Mouse (Mus musculus) liver, embryonic 14.5 days (tissue): ENCODE measurements around the gene Gpr84. TPM values are rescaled to one million over a fixed set of nuclear protein-coding genes. Genes with fewer than 3 reads are reported as not detected.

Experiments
- ATAC-seq: fragments of 200-750 bp; cut with Nextera tagmentation; 2 replicates; pipeline ENCODE4 v1.8.0; 2017; ENCODE audit warnings: moderate number of reproducible peaks, mild to moderate bottlenecking, moderate library complexity; ENCODE audit not compliant: insufficient read depth
- DNase-seq, 3 experiments: peaks; one replicate each; pipeline ENCODE4 v3.0.0-alpha.2; 2012 to 2013; ENCODE audit warnings: low read depth in 3 of 3, low spot score in 3 of 3
- H3K27ac ChIP-seq: fragments of 300-500 bp; sonication (generic); 2 replicates; pipeline ENCODE4 v1.5.1; 2014; ENCODE audit warnings: moderate library complexity, mild to moderate bottlenecking, control low read depth, inconsistent platforms
- H3K27me3 ChIP-seq: fragments of 300-500 bp; sonication (generic); 2 replicates; pipeline ENCODE4 v1.6.1; 2014; ENCODE audit warnings: mild to moderate bottlenecking, low read length, moderate library complexity; ENCODE audit not compliant: control insufficient read depth, insufficient read depth
- H3K36me3 ChIP-seq: fragments of 300-500 bp; sonication (generic); replicated peaks from 2 replicates; pipeline ENCODE4 v1.6.1; 2014; ENCODE audit warnings: low read depth; ENCODE audit not compliant: control insufficient read depth, insufficient read depth
- H3K4me1 ChIP-seq, 2 experiments: fragments of 200-500 bp in 1 of 2; fragments of 300-500 bp in 1 of 2; sonication (generic) in 1 of 2; replicated peaks; 2 replicates each; pipeline ENCODE4 v1.6.1; 2012 to 2014; ENCODE audit warnings: antibody characterized with exemption in 1 of 2, inconsistent platforms in 1 of 2, low read length in 1 of 2; ENCODE audit not compliant: control insufficient read depth in 2 of 2, insufficient read depth in 2 of 2
- H3K4me2 ChIP-seq: fragments of 300-500 bp; sonication (generic); 2 replicates; pipeline ENCODE4 v1.6.1; 2014; ENCODE audit warnings: low read depth, mild to moderate bottlenecking, control low read depth, moderate library complexity
- H3K4me3 ChIP-seq, 2 experiments: fragments of 200-500 bp in 1 of 2; fragments of 300-500 bp in 1 of 2; sonication (generic) in 1 of 2; 2 replicates each; pipeline ENCODE4 v1.5.1; 2012 to 2014; ENCODE audit warnings: low read depth in 2 of 2, low read length in 2 of 2, mild to moderate bottlenecking in 2 of 2, control low read depth in 1 of 2, inconsistent platforms in 1 of 2, moderate library complexity in 1 of 2; ENCODE audit not compliant: insufficient read depth in 1 of 2
- H3K9ac ChIP-seq: fragments of 300-500 bp; sonication (generic); replicated peaks from 2 replicates; pipeline ENCODE4 v1.6.1; 2014; ENCODE audit warnings: mild to moderate bottlenecking, control low read depth, moderate library complexity
- H3K9me3 ChIP-seq: fragments of 300-500 bp; sonication (generic); 2 replicates; pipeline ENCODE4 v1.6.1; 2016; ENCODE audit warnings: low read length, mixed read lengths; ENCODE audit not compliant: control insufficient read depth
- CTCF ChIP-seq: IDR thresholded peaks from 2 replicates; pipeline ENCODE4 v1.5.1; 2016; ENCODE audit warnings: antibody characterized with exemption, low read depth, control low read depth
- EP300 ChIP-seq: IDR thresholded peaks from 2 replicates; pipeline ENCODE4 v1.6.1; 2016; ENCODE audit warnings: antibody characterized with exemption, low read depth
- WGBS: fragments of 180-500 bp; shearing (Covaris S2); extraction: QIAGEN DNeasy Blood & Tissue Kit; methylation state at CpG from one replicate; pipeline ENCODE4 v1.1.7; 2014; ENCODE audit not compliant: insufficient replicate concordance; 5-methylcytosine and 5-hydroxymethylcytosine counted together
- microRNA counts: library from miRNA; unstranded; fragments of <30 nt; microRNA quantifications from one replicate; lab custom pipeline; 2016
- microRNA-seq: library from miRNA; unstranded; fragments of <30 nt; microRNA quantifications from one replicate; pipeline ENCODE4, GENCODE M21; 2016
- polyA plus RNA-seq, 2 experiments: library from polyadenylated mRNA; depleted of rRNA in 1 of 2; stranded (reverse) in 1 of 2; unstranded in 1 of 2; fragments of >200 nt; fragmentation: Nextera tagmentation in 1 of 2; extraction: Ambion mirVana in 1 of 2; gene quantifications; 2 replicates each; pipeline versions ENCODE4 v1.2.1 to v1.2.3; 2012 to 2014

The Gpr84 gene
- polyA plus RNA-seq, 2 experiments, result 0.18 to 0.20 TPM

- Histone ChIP-seq H3K36me3 (no peaks in the 10 kb centered on the region), H3K9ac (no peak overlapping the region), H3K27ac (no peak overlapping the region), H3K27me3 (no peaks in the 10 kb centered on the region), H3K4me1 (peaks cover 22 to 28% of the 10 kb centered on the region in 2 experiments), H3K4me2 (no peak overlapping the region), H3K4me3 (no peak overlapping the region), H3K9me3 (no peaks in the 10 kb centered on the region)
- WGBS, result 41% methylated on average over 4 of the region's 4 CpGs
- ATAC-seq (no peak), DNase-seq (no peak)
- TF ChIP-seq EP300 (no peak), CTCF (no peak)
These were observed 41.5 kb downstream of the Gpr84 start for GRCm38 (mm10) chr15:103268903-103269302.

DNA sequence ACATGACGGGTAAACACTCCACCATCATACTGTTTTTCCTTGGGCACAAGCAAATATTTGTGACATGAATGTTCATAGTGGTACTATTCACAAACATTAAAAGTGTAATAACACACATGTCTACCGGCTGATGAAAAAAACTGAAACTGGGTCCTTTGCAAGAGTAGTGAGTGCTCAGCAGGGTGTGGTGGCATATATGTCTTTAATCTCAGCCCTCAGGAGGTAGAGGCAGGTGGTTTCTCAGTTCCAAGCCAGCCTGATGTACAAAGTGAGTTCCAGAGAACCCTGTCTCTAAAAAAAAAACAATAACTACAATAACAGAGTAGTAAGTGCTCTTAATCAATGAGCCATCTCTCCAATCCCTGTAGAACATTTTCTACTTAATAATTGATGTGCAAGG lies 45.6 kb downstream of the Gpr84 start:
- Histone ChIP-seq H3K27ac (peak overlapping the region; percentile 62), H3K4me1 (peaks cover 32 to 40% of the 10 kb centered on the region in 2 experiments), H3K4me2 (no peak overlapping the region), H3K4me3 (no peak overlapping the region), H3K9me3 (no peaks in the 10 kb centered on the region), H3K27me3 (no peaks in the 10 kb centered on the region), H3K36me3 (no peaks in the 10 kb centered on the region), H3K9ac (peak overlapping the region; percentile 18; the same call in 1 of the 2 replicates)
- TF ChIP-seq CTCF (no peak), EP300 (no peak)
- DNase-seq (no peak), ATAC-seq (peak; percentile 50; the same call in 1 of the 2 replicates)
- WGBS, result 65% methylated on average over 2 of the region's 2 CpGs

DNA sequence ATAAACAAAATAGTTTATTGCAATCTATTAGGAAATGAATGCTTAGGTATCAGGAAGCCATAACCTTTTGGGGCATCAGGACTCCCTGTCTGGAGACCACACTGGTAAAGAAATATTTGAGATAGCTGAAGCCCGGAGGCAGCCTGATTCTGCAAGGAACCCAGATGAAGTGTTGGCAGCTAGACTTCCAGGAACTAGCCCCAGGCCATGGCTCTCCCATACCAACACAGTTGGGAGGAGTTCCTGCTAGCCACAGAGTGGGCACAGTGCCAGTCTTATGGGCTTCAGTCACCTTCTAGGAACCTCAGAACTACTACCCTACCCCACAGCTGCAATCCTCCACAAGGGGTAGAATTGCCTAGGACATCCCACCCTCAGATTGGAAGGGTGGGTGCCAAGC lies 50.4 kb downstream of the Gpr84 start:
- Histone ChIP-seq H3K27me3 (no peaks in the 10 kb centered on the region), H3K4me1 (peaks cover 52 to 54% of the 10 kb centered on the region in 2 experiments), H3K36me3 (no peaks in the 10 kb centered on the region), H3K4me3 (no peak overlapping the region), H3K9me3 (no peaks in the 10 kb centered on the region), H3K4me2 (peak overlapping the region; percentile 81; the same call in 1 of the 2 replicates), H3K9ac (peak overlapping the region; percentile 45), H3K27ac (peak overlapping the region; percentile 95)
- ATAC-seq (no peak), DNase-seq (no peak)
- TF ChIP-seq CTCF (no peak), EP300 (no peak)
- WGBS, result 5% methylated on average over 1 of the region's 1 CpGs

- H3K27me3 ChIP-seq, result no peaks in the 10 kb centered on the region
- H3K4me1 ChIP-seq, result peaks cover 44 to 48% of the 10 kb centered on the region in 2 experiments
- no peaks in the 10 kb centered on the region for H3K9me3 ChIP-seq
- peak overlapping the region; percentile 75 for H3K9ac ChIP-seq
- 34% methylated on average over 5 of the region's 5 CpGs for WGBS
- H3K27ac ChIP-seq, result peak overlapping the region; percentile 95
- peak overlapping the region in 1 of 2 experiments; percentile 94; a peak in 2 of 4 replicates for H3K4me3 ChIP-seq
- peak overlapping the region; percentile 81 for H3K4me2 ChIP-seq
- ATAC-seq (no peak), DNase-seq (no peak)
- no peaks in the 10 kb centered on the region; the same call in 1 of the 2 replicates for H3K36me3 ChIP-seq
- TF ChIP-seq CTCF (no peak), EP300 (no peak)
These were observed 51.2 kb downstream of the Gpr84 start for GRCm38 (mm10) chr15:103259162-103259561.

MicroRNAs within 50 kb of the gene (microRNA counts, 519-probe panel; counts per million panel counts)
- microRNA mmu-miR-148b (lab: Ali Mortazavi, UCI), result 6,207 counts per million, percentile 48 among the panel's probes with 10 or more counts

Small RNAs within 50 kb of the gene (microRNA-seq; reads per million reads assigned to microRNA genes)
- 847 reads per million, percentile 71 among the genes with 10 or more reads in this experiment for gene Mir148b
- not detected for gene Mir6963

Other genes starting within 250 kb of the Gpr84 start
- 3.6 and 4.4 TPM in 2 replicates for gene Smug1, start 143.5 kb downstream of the Gpr84 start, polyA plus RNA-seq (2012; rRNA removed)
- gene Smug1, start 143.5 kb downstream of the Gpr84 start, polyA plus RNA-seq (2014; fragmentation: Nextera tagmentation; extraction: Ambion mirVana), result 3.8 and 4.7 TPM in 2 replicates
- gene Cbx5, start 70.8 kb downstream of the Gpr84 start, polyA plus RNA-seq (2012; rRNA removed), result 27.8 and 32.4 TPM in 2 replicates
- 54.4 and 57.1 TPM in 2 replicates for gene Cbx5, start 70.8 kb downstream of the Gpr84 start, polyA plus RNA-seq (2014; fragmentation: Nextera tagmentation; extraction: Ambion mirVana)
- gene Hnrnpa1, start 70.2 kb downstream of the Gpr84 start, polyA plus RNA-seq (2012; rRNA removed), result 329 and 510 TPM in 2 replicates
- gene Hnrnpa1, start 70.2 kb downstream of the Gpr84 start, polyA plus RNA-seq (2014; fragmentation: Nextera tagmentation; extraction: Ambion mirVana), result 240 and 270 TPM in 2 replicates
- 178 and 222 TPM in 2 replicates for gene Nfe2, start 52.2 kb downstream of the Gpr84 start, polyA plus RNA-seq (2012; rRNA removed)
- gene Nfe2, start 52.2 kb downstream of the Gpr84 start, polyA plus RNA-seq (2014; fragmentation: Nextera tagmentation; extraction: Ambion mirVana), result 175 and 184 TPM in 2 replicates
- 118 and 133 TPM in 2 replicates for gene Copz1, start 37.9 kb downstream of the Gpr84 start, polyA plus RNA-seq (2012; rRNA removed)
- 205 and 219 TPM in 2 replicates for gene Copz1, start 37.9 kb downstream of the Gpr84 start, polyA plus RNA-seq (2014; fragmentation: Nextera tagmentation; extraction: Ambion mirVana)
- 4.9 and 5.6 TPM in 2 replicates for gene Zfp385a, start 29.5 kb upstream of the Gpr84 start, polyA plus RNA-seq (2012; rRNA removed)
- gene Zfp385a, start 29.5 kb upstream of the Gpr84 start, polyA plus RNA-seq (2014; fragmentation: Nextera tagmentation; extraction: Ambion mirVana), result 4.7 and 6.2 TPM in 2 replicates
- 8.4 and 9.3 TPM in 2 replicates for gene Itga5, start 56.2 kb upstream of the Gpr84 start, polyA plus RNA-seq (2012; rRNA removed)
- gene Itga5, start 56.2 kb upstream of the Gpr84 start, polyA plus RNA-seq (2014; fragmentation: Nextera tagmentation; extraction: Ambion mirVana), result 9.9 and 12.5 TPM in 2 replicates
- gene Gtsf1, start 119.9 kb upstream of the Gpr84 start, polyA plus RNA-seq (2012; rRNA removed), result not detected in 2 replicates
- gene Gtsf1, start 119.9 kb upstream of the Gpr84 start, polyA plus RNA-seq (2014; fragmentation: Nextera tagmentation; extraction: Ambion mirVana), result not detected in 2 replicates
- gene Gtsf2, start 137.9 kb upstream of the Gpr84 start, polyA plus RNA-seq (2012; rRNA removed), result not detected in 2 replicates
- gene Gtsf2, start 137.9 kb upstream of the Gpr84 start, polyA plus RNA-seq (2014; fragmentation: Nextera tagmentation; extraction: Ambion mirVana), result not detected in 2 replicates
- gene Nckap1l, start 143.2 kb upstream of the Gpr84 start, polyA plus RNA-seq (2012; rRNA removed), result 4.9 and 5.6 TPM in 2 replicates
- gene Nckap1l, start 143.2 kb upstream of the Gpr84 start, polyA plus RNA-seq (2014; fragmentation: Nextera tagmentation; extraction: Ambion mirVana), result 5.9 and 6.1 TPM in 2 replicates
- gene Pde1b, start 192.4 kb upstream of the Gpr84 start, polyA plus RNA-seq (2012; rRNA removed), result 0.83 and 1.0 TPM in 2 replicates
- gene Pde1b, start 192.4 kb upstream of the Gpr84 start, polyA plus RNA-seq (2014; fragmentation: Nextera tagmentation; extraction: Ambion mirVana), result 0.11 and 0.19 TPM in 2 replicates
- 0.09 and 0.24 TPM in 2 replicates for gene Ppp1r1a, start 227.4 kb upstream of the Gpr84 start, polyA plus RNA-seq (2012; rRNA removed)
- gene Ppp1r1a, start 227.4 kb upstream of the Gpr84 start, polyA plus RNA-seq (2014; fragmentation: Nextera tagmentation; extraction: Ambion mirVana), result 0.20 TPM in 1 of 2 replicates, not detected in the other